Mouse (Mus musculus) liver, embryonic 18 days (tissue): ENCODE results near the gene Lmx1b. TPM values are rescaled to one million over a fixed set of nuclear protein-coding genes. Genes with fewer than 3 reads are reported as not detected.

Source experiments
- polyA plus RNA-seq: library from polyadenylated mRNA; depleted of rRNA; stranded (reverse); fragments of >200 nt; gene quantifications from 2 replicates; pipeline ENCODE4 v1.2.3, GENCODE M21; 2012; rRNA removed

The Lmx1b gene
- polyA plus RNA-seq, result not detected in 2 replicates

DNA sequence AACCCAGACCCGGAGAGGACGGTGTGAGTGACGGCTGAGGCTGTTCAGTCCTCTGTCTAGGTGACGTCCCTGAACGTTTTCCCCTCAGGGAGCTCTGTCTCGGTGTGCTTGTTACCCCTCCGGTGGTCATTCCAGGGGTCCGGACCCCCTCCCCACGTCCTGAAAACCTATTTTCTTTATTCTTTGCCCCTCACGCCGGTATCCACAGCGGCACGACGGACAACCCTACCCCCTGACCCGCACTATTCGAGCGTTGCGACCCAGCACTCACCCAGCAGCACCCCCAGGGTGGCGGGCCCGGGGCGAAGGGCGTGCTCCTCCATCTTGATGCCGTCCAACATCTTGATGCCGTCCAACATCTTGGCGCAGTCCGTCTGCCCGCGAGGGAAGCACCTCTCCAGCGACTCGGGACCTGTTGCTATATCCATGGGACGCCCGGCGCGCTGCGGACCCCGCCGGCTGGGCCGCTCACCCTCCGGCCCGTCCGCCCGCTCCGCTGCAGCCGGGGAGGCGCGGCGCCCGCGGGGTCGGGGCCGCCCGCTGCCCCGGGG lies at the start of gene Lmx1b:
Lmx1b (minus strand) TSS at position 341 of the 551 bp plus-strand sequence.

Other genes with a start within 250 kb of the Lmx1b start
- 4.3 and 4.9 TPM in 2 replicates for gene Zbtb34, start 209.2 kb downstream of the Lmx1b start, polyA plus RNA-seq
- gene Zbtb43, start 172.0 kb downstream of the Lmx1b start, polyA plus RNA-seq, result 6.0 and 6.4 TPM in 2 replicates
- gene Mvb12b, start 247.4 kb upstream of the Lmx1b start, polyA plus RNA-seq, result 5.4 and 5.7 TPM in 2 replicates